Mouse (Mus musculus) layer of hippocampus, adult 2 months (tissue): ENCODE data around the gene R3hcc1l. TPM values are rescaled to one million over a fixed set of nuclear protein-coding genes. Genes with fewer than 3 reads are reported as not detected.

Experiments used
- DNase-seq, 2 experiments: peaks; one replicate each; pipeline ENCODE4 v3.0.0; 2022; ENCODE audit warnings: low spot score in 2 of 2
- H3K27ac ChIP-seq: fragments of 200-600 bp; 2 replicates; pipeline ENCODE4 v1.8.1; 2022
- H3K4me3 ChIP-seq: fragments of 200-600 bp; 2 replicates; pipeline ENCODE4 v1.8.1; 2022; ENCODE audit warnings: mild to moderate bottlenecking
- CTCF ChIP-seq: fragments of 200-600 bp; conservative IDR thresholded peaks from 2 replicates; pipeline ENCODE4 v1.8.1; 2022; ENCODE audit warnings: antibody characterized with exemption, mild to moderate bottlenecking, moderate library complexity
- total RNA-seq, 2 experiments: library from RNA; stranded (reverse); gene quantifications; 2 replicates each; pipeline ENCODE4 v1.2.3; 2021

The R3hcc1l gene
- total RNA-seq, 2 experiments from 2014 or later, result 27.4 to 27.5 TPM

GRCm38 (mm10) chr19:42593456-42593855, 74.9 kb downstream of the R3hcc1l start:
- no peak overlapping the region for H3K4me3 ChIP-seq
- no peak for DNase-seq
- TF ChIP-seq CTCF, result no peak
- H3K27ac ChIP-seq, result no peak overlapping the region

- TF ChIP-seq CTCF, result no peak
- Histone ChIP-seq H3K4me3 (no peak overlapping the region), H3K27ac (no peak overlapping the region)
- DNase-seq, result no peak
Measured at GRCm38 (mm10) chr19:42595066-42595465, 76.5 kb downstream of the R3hcc1l start.

GRCm38 (mm10) chr19:42597286-42597685, 78.7 kb downstream of the R3hcc1l start:
- no peak for DNase-seq
- H3K4me3 ChIP-seq, result no peak overlapping the region
- no peak for TF ChIP-seq CTCF
- H3K27ac ChIP-seq, result no peak overlapping the region

GRCm38 (mm10) chr19:42597896-42598295, 79.3 kb downstream of the R3hcc1l start:
- TF ChIP-seq CTCF, result no peak
- no peak for DNase-seq
- Histone ChIP-seq H3K27ac (no peak overlapping the region), H3K4me3 (no peak overlapping the region)

- no peak for DNase-seq
- no peak overlapping the region for H3K4me3 ChIP-seq
- no peak overlapping the region for H3K27ac ChIP-seq
- no peak for TF ChIP-seq CTCF
Measured at GRCm38 (mm10) chr19:42599891-42600290, 81.3 kb downstream of the R3hcc1l start.

- no peak overlapping the region for H3K27ac ChIP-seq
- no peak overlapping the region for H3K4me3 ChIP-seq
- TF ChIP-seq CTCF, result no peak
- DNase-seq, result no peak
Measured at GRCm38 (mm10) chr19:42600591-42600990, 82.0 kb downstream of the R3hcc1l start.

GRCm38 (mm10) chr19:42601445-42601844, 82.9 kb downstream of the R3hcc1l start:
- no peak overlapping the region for H3K27ac ChIP-seq
- TF ChIP-seq CTCF, result no peak
- no peak for DNase-seq

GRCm38 (mm10) chr19:42602041-42602440, 83.5 kb downstream of the R3hcc1l start:
- Histone ChIP-seq H3K27ac (no peak overlapping the region), H3K4me3 (no peak overlapping the region)
- TF ChIP-seq CTCF, result no peak

More at GRCm38 (mm10) chr19:42601445-42601844, 82.9 kb downstream of the R3hcc1l start:
- no peak overlapping the region for H3K4me3 ChIP-seq

GRCm38 (mm10) chr19:42602576-42602975, 84.0 kb downstream of the R3hcc1l start:
- TF ChIP-seq CTCF, result no peak
- no peak for DNase-seq
- no peak overlapping the region for H3K27ac ChIP-seq
- no peak overlapping the region for H3K4me3 ChIP-seq

More at GRCm38 (mm10) chr19:42602041-42602440, 83.5 kb downstream of the R3hcc1l start:
- DNase-seq, result no peak

- Histone ChIP-seq H3K4me3 (no peak overlapping the region), H3K27ac (no peak overlapping the region)
- no peak for DNase-seq
- TF ChIP-seq CTCF, result no peak
Measured at GRCm38 (mm10) chr19:42608082-42608481, 89.5 kb downstream of the R3hcc1l start.

- no peak for DNase-seq
- no peak overlapping the region for H3K27ac ChIP-seq
- TF ChIP-seq CTCF, result no peak
- H3K4me3 ChIP-seq, result no peak overlapping the region
Measured at GRCm38 (mm10) chr19:42609716-42610115, 91.2 kb downstream of the R3hcc1l start.

- no peak overlapping the region for H3K4me3 ChIP-seq
- no peak for TF ChIP-seq CTCF
- H3K27ac ChIP-seq, result no peak overlapping the region
- no peak for DNase-seq
Measured at GRCm38 (mm10) chr19:42611746-42612145, 93.2 kb downstream of the R3hcc1l start.

- peak within 1 kb of the TSS; percentile 44 for H3K4me3 ChIP-seq
- no peak for DNase-seq
- no peak for TF ChIP-seq CTCF
- no peak within 1 kb of the TSS for H3K27ac ChIP-seq
Measured at GRCm38 (mm10) chr19:42612654-42613053, 94.1 kb downstream of the R3hcc1l start, which contains the start of gene Loxl4. TSS of gene Loxl4 (minus strand) at chr19:42612813.

- DNase-seq, result no peak
- peak overlapping the region; percentile 44 for H3K4me3 ChIP-seq
- TF ChIP-seq CTCF, result no peak
- no peak overlapping the region for H3K27ac ChIP-seq
Measured at GRCm38 (mm10) chr19:42613116-42613515, 94.6 kb downstream of the R3hcc1l start.
